Mouse (Mus musculus): Measurements from ENCODE around the gene Rufy4.

DNA sequence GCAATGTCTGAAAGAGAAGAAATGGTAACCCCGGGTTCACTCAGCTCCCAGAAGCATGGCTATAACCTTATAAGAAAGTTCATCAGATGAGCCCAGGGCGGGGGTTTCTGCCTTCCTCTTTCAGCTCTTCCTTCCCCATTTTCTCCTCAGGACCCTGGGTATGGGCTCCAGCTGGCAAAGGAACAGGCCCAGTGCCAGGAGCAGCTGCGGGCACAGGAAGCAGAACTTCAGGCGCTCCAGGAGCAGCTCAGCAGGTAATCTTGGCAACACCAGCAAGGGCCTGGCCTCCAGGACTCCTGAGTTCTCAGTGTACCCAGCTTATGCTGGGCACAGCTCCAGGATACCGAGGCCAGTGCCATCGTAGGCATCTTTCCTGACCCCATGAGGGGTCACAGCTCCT, 8.6 kb downstream of the Rufy4 start:
- TF ChIP-seq CTCF (IDR thresholded peaks at IDR 0.05) (no peak), EP300 (IDR thresholded peaks at IDR 0.05) (no peak)
